Mouse (Mus musculus): ENCODE data around the gene Ccr5.
"Not testable (repeated sequence)": the region's sequence is repeated elsewhere in the genome, so short reads cannot be mapped to it uniquely, and the experiment has no call there.

Ccr5 gene

DNA sequence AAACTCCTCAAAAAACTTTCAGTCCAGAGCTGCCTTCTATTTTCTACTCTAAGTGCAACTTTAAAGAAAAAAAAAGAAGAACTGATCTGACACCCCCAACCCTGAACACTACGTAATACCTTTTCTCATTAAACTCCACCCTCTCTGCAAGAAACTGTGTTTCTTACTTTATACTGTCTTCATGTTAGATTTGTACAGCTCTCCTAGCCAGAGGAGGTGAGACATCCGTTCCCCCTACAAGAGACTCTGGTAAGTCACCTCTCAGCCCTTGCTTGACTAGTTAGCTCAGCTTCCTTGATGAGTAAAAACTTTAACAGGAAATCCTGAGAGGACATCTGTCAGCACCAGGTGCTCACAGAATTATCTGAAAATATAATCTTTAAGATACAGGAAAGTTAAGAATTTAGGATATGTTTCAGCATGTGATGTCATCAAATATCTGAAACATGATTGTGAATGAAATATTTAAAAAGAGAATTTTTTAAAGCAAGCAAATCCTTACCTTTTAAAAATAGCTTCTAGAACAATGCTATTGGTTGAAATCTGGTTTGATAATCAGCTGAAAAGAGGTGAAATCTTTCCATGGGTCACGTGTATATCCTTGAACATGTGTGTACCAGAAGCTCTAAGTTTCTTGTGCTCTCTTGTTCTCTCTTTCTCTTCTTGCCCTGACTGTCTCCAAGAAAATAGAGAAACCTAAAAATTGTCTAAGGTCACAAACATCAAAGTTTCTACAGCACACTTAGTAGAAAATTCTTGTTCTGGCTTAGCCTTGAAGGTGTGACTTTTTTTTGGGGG lies at the start of gene Ccr5:
Gene Ccr5, plus strand, starts transcription at position 157 of the 798 bp plus-strand sequence.
- DNase-seq (ENCODE audit: low read depth, low spot score) = no peak

- no peak for DNase-seq (ENCODE audit: low read depth, low spot score)
These were observed 41.5 kb upstream of the Ccr5 start for GRCm38 (mm10) chr9:124079803-124080202.

GRCm38 (mm10) chr9:124080471-124080870 lies 40.9 kb upstream of the Ccr5 start:
- not testable (repeated sequence) for DNase-seq (ENCODE audit: low read depth, low spot score)

- DNase-seq (ENCODE audit: low read depth, low spot score) = no peak
These were observed 30.9 kb upstream of the Ccr5 start for GRCm38 (mm10) chr9:124090441-124090840.

- no peak for DNase-seq (ENCODE audit: low read depth, low spot score)
These were observed 22.2 kb upstream of the Ccr5 start for GRCm38 (mm10) chr9:124099127-124099526.

DNA sequence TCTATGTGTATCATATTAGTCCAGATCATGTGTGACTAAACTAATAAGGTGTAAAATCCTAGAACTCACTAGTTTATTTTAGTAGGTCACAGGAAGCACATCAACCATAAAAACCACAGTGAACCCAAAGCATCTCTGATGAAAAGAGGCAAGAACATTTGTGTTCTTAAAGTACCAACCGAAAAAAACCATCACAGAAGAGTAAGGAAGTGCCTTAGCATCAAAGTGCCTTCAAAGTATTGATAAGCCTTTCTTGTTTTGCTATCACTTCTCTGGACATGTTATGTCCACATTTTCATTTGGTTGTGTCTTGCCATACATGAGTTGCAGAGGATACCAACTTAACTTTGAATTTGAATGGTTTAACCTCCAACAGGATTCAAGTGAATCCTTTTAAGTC lies 21.0 kb upstream of the Ccr5 start:
- DNase-seq (ENCODE audit: low read depth, low spot score) = no peak

DNA sequence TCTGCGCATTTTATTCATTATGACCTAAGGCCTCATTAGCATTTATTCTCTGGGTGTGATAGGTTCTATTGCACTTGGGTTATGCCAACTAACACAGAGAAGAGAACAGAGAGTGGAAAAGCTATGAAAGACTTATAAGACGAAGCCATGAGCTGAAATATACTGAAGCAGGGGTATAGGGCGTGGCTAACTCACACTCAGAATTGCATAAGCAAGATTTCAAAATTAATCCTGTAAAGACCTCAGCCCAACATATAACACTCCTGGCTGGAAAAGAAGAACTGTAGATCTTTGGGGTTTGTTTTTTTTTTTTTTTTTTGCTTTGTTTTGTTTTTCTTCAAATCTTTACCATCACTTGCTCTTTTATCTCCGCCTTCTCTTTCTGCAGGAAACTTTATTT lies 19.6 kb upstream of the Ccr5 start, which contains the start of gene Ccr2:
Gene Ccr2, plus strand, starts transcription at position 228 of the 400 bp plus-strand sequence.
- DNase-seq (ENCODE audit: low read depth, low spot score) = no peak

GRCm38 (mm10) chr9:124103199-124103598 lies 18.1 kb upstream of the Ccr5 start:
- no peak for DNase-seq (ENCODE audit: low read depth, low spot score)

- DNase-seq (ENCODE audit: low read depth, low spot score) = no peak
These were observed 16.1 kb upstream of the Ccr5 start for GRCm38 (mm10) chr9:124105196-124105595.

DNA sequence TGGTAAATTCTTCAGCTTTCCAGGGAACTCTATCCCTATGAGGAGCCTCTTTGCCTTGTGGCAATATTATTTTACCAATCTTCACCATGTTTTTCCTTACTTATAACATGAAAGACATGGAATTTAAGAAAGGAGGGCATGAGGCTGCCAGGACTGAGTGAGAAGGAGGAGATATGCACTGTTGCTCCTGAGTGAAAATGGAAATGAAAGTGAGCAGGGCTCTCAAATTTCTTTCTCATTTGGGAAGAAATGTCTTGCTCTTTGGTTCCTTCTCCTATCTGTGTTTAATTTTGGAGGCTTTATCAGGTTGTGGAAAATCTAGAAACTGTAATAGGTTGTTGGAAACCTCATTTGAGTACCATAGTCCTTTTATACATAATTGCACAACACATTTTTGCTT lies 14.1 kb upstream of the Ccr5 start:
- no peak for DNase-seq (ENCODE audit: low read depth, low spot score)

GRCm38 (mm10) chr9:124108356-124109127 lies 12.8 kb upstream of the Ccr5 start:
- DNase-seq (ENCODE audit: low read depth, low spot score) = no peak

DNA sequence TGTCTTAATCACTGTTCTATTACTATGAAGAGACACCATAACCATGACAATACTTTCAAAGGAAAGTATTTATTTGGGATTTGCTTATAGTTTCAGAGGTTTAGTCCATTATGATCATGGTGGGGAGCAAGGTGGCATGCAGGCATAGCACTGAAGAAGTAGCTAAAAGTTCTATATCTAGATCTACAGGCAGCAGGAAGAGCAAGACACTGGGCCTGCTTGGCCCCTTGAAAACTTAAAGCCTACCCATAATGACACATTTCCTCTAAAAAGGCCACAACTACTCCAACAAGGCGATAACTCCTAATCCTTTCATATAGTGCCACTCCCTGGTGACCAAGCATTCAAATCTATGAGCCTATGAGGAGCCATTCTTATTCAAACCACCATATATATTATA lies 9.3 kb upstream of the Ccr5 start:
- no peak for DNase-seq (ENCODE audit: low read depth, low spot score)

DNA sequence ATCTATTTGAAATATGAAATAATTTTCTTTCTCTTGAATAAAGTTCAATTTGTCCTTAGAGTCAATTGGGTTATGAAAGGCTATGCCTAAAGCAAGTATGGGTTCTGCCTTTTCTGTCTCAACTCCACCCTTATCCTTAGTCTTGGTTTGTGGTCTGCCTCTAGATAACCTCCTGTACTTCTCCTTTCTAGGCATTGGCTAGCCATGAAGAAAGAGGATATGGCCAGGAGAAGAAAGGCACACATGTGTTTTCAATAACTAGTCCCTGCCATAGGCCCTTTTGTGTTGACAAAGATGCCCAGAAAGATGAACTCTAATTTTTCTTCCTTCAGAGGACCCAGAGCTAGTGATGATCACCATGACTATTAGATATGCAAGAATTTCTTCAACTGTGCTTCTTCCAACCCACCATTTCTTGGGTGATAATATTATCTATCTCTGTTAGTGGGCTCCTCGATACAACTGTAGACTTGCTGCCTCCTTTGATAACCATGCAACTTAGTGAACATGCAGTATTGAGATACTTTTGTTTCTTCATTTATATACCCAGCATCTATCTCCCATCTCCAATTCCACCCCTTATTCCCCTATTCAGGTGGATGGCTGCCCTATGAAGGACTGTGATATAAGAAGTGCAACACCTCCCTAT lies 8.6 kb upstream of the Ccr5 start:
- DNase-seq (ENCODE audit: low read depth, low spot score) = no peak

- no peak for DNase-seq (ENCODE audit: low read depth, low spot score)
These were observed 7.6 kb upstream of the Ccr5 start for GRCm38 (mm10) chr9:124113777-124114176.

DNA sequence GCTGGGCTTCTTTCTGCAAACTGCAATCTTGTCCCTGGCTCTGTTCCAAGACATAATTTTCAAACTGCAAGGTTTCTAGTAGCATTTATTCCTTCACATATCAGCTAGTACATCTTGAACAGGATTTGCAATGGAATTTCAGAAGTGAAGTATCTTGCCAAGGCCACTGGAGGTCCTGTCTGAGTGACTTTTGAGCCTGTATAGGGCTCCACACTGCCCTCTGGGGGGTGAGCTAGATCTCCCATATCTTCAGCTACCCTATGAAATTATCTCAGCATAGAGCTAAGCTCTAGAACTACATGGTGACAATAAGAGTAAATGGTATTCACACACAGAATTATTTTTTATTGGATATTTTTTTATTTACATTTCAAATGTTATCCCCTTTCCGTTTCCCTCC lies 2.9 kb upstream of the Ccr5 start:
- no peak for DNase-seq (ENCODE audit: low read depth, low spot score)

DNA sequence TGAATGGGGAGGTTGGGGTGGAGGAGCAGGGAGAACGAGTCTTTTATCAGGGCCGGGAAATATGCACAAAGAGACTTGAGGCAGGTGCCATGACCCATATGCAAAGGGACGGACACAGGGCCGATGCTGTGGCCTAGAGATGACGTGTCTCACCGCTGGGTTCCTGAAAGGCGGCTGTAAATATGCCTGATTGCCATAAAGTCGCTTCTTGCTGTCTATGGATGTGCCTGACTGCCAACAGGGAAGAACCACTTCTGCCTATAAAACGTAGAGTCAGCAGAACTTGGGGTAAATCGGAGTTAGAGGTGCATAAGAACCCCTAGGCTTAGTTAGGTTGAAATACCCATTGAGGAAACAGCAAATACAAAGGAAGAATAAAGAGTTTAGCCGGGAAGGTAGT lies 4.2 kb downstream of the Ccr5 start:
- no peak for DNase-seq (ENCODE audit: low read depth, low spot score)

GRCm38 (mm10) chr9:124126373-124126772 lies 5.0 kb downstream of the Ccr5 start:
- no peak for DNase-seq (ENCODE audit: low read depth, low spot score)

- DNase-seq (ENCODE audit: low read depth, low spot score) = no peak
These were observed 6.1 kb downstream of the Ccr5 start for GRCm38 (mm10) chr9:124127412-124127811.

- peak; percentile 21 for DNase-seq (ENCODE audit: low read depth, low spot score)
These were observed 7.0 kb downstream of the Ccr5 start for GRCm38 (mm10) chr9:124128379-124128778.

DNA sequence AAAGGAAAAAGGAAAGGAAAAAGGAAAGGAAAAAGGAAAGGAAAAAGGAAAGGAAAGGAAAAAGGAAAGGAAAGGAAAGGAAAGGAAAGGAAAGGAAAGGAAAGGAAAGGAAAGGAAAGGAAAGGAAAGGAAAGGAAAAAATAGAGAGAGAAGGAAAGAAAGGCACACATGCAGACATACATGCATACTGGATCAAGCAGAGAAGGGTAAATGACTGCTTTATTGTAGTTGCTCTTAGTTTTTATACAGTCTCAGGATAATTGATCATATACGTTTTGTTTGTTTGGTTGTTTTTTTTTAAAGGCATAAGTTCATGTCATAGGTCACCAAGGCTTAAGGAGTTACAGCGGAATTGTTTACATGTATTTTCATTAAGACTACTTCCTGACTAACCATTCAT lies 11.6 kb downstream of the Ccr5 start:
- DNase-seq (ENCODE audit: low read depth, low spot score) = not testable (repeated sequence)

DNA sequence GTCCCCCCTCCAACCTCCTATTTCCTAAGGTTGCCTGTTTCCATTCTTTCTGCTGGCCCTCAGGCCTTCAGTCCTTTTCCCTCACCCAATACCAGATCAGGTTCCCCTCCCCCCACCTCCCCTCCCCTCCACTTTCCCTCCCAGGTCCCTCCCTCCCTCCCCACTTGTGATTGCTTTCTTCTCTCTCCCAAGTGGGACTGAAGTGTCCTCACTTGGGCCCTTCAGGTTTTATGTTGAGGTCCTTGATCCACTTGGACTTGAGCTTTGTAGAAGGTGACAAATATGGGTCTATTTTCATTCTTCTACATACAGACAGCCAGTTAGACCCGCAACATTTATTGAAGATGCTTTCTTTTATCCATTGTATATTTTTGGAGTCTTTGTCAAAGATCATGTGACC lies 13.6 kb downstream of the Ccr5 start:
- not testable (repeated sequence) for DNase-seq (ENCODE audit: low read depth, low spot score)

DNA sequence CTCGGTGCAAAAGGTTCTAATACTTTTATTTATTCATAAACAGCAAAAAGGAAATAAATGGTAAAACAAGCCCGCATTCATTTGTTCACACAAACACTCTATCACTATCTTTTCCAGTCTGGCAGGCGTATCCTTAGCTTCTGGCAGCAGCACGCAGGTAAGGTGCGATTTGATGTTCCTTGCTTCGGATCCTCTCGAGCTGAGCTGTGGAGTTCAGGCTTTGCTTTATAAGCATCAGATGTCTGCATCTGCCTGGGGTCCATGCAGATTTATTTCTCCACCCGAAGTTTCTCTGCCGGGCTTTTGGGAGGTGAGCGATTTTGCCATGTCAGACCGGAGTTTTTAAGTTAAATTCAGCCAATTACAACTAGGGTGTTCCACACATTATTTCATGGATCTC lies 16.3 kb downstream of the Ccr5 start:
- no peak for DNase-seq (ENCODE audit: low read depth, low spot score)

Measured in telencephalon, adult 2 months (tissue).